Mouse (Mus musculus): Measurements from ENCODE around the gene Sik3. TPM values are rescaled to one million over a fixed set of nuclear protein-coding genes. Genes with fewer than 3 reads are reported as not detected.

Gene Sik3
- polyA plus RNA-seq, 1 experiment from 2014 or later: 9.6 TPM

DNA sequence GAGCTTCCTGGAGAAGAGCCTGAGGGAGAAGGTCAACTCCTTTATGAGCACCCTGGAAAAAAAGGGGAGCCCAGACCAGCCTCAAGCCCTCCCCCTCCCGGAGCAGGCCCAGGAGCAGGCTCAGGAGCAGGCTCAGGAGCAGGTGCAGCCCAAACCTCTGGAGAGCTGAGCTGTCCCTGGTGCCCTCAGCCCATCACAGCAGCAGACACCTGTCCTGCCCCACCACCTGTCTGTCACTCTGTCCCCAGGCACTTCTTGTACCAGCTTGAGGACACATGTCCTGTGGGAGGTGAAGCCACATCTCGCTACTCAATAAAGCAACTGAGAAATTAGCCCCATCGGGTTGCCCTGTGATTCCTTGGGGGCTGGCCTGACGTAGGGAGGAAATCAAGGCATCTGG lies 230.5 kb downstream of the Sik3 start:
- WGBS: 70% methylated on average over 4 of the region's 4 CpGs

DNA sequence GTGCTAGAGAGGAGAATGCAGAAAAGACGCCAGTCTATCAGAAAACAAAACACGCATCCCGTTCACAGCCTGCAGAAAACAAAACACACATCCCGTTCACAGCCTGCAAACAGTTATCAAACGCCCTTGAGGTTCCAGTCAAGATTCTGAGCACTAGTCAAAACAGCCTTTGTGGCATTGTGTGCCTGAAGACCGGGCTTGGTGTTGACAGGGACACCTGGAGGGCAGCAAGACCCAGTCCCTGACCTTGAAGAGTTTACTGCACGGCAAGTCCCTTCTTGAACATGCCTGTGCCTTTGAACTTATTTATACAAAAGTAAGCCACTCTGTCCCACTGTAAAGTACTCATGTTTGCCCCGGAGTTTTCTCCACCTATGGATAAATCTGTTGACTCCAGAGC lies 231.0 kb downstream of the Sik3 start:
- no peaks in the 10 kb centered on the region for H3K9me3 ChIP-seq (ENCODE audit: control insufficient read depth, low read depth, low read length)
- no peak for ATAC-seq (ENCODE audit: insufficient number of reproducible peaks, insufficient read depth, low FRiP score, low read depth)
- 49% methylated on average over 8 of the region's 8 CpGs for WGBS
- no peaks in the 10 kb centered on the region for H3K27me3 ChIP-seq (ENCODE audit: control insufficient read depth, insufficient read depth, low read length)
- no peak overlapping the region for H3K4me2 ChIP-seq (replicated peaks; ENCODE audit: low read depth, low read length)
- no peaks in the 10 kb centered on the region for H3K36me3 ChIP-seq (ENCODE audit: control insufficient read depth, insufficient read depth, low read length)
- 0 out of 2 replicates have a peak, but pooled peaks cover 4% of the 10 kb centered on the region for H3K4me1 ChIP-seq (ENCODE audit: control insufficient read depth, insufficient read depth, low read length)
- H3K27ac ChIP-seq (ENCODE audit: low read length): no peak overlapping the region
- no peak overlapping the region for H3K4me3 ChIP-seq (ENCODE audit: low read depth, low read length)
- no peak overlapping the region for H3K9ac ChIP-seq (replicated peaks; ENCODE audit: low read depth, low read length)

More for the DNA sequence above, 230.5 kb downstream of the Sik3 start:
- Histone ChIP-seq H3K4me1 (ENCODE audit: control insufficient read depth, insufficient read depth, low read length) (0 out of 2 replicates have a peak, but pooled peaks cover 4% of the 10 kb centered on the region), H3K27ac (ENCODE audit: low read length) (no peak overlapping the region), H3K4me2 (replicated peaks; ENCODE audit: low read depth, low read length) (no peak overlapping the region), H3K9me3 (ENCODE audit: control insufficient read depth, low read depth, low read length) (no peaks in the 10 kb centered on the region), H3K9ac (replicated peaks; ENCODE audit: low read depth, low read length) (no peak overlapping the region), H3K36me3 (ENCODE audit: control insufficient read depth, insufficient read depth, low read length) (no peaks in the 10 kb centered on the region), H3K4me3 (ENCODE audit: low read depth, low read length) (no peak overlapping the region), H3K27me3 (ENCODE audit: control insufficient read depth, insufficient read depth, low read length) (no peaks in the 10 kb centered on the region)
- no peak for ATAC-seq (ENCODE audit: insufficient number of reproducible peaks, insufficient read depth, low FRiP score, low read depth)

DNA sequence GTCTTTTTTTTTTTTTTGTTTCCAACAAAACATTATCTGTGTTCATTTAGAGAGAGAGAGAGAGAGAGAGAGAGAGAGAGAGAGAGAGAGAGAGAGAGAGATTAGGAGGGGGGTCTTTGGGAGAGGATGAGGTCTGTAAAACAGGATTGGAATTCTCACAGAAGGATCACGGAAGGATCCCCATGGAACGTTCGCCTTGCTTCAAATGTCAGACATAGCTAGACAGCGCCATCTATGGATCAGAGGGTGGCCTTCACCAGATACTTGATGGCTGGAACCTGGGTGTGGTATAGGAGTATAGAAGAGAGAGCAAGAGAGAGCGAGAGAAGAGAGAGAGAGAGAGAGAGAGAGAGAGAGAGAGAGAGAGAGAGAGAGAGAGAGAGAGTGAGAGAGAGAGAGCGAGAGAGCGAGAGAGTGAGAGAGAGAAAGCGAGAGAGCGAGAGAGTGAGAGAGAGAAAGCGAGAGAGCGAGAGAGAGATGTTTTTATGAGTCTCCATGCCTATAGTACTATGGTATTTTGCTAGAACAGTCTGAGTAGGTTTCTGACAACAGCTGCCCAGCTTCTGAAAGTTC lies 234.2 kb downstream of the Sik3 start:
- no peaks in the 10 kb centered on the region for H3K9me3 ChIP-seq (ENCODE audit: control insufficient read depth, low read depth, low read length)
- no peak overlapping the region for H3K4me3 ChIP-seq (ENCODE audit: low read depth, low read length)
- H3K9ac ChIP-seq (replicated peaks; ENCODE audit: low read depth, low read length): no peak overlapping the region
- WGBS: 25% methylated on average over 11 of the region's 11 CpGs
- H3K27me3 ChIP-seq (ENCODE audit: control insufficient read depth, insufficient read depth, low read length): no peaks in the 10 kb centered on the region
- H3K27ac ChIP-seq (ENCODE audit: low read length): no peak overlapping the region
- peak; percentile 64; the same call in 1 of the 2 replicates for ATAC-seq (ENCODE audit: insufficient number of reproducible peaks, insufficient read depth, low FRiP score, low read depth)
- 0 out of 2 replicates have a peak, but pooled peaks cover 4% of the 10 kb centered on the region for H3K4me1 ChIP-seq (ENCODE audit: control insufficient read depth, insufficient read depth, low read length)
- no peak overlapping the region for H3K4me2 ChIP-seq (replicated peaks; ENCODE audit: low read depth, low read length)
- H3K36me3 ChIP-seq (ENCODE audit: control insufficient read depth, insufficient read depth, low read length): no peaks in the 10 kb centered on the region

DNA sequence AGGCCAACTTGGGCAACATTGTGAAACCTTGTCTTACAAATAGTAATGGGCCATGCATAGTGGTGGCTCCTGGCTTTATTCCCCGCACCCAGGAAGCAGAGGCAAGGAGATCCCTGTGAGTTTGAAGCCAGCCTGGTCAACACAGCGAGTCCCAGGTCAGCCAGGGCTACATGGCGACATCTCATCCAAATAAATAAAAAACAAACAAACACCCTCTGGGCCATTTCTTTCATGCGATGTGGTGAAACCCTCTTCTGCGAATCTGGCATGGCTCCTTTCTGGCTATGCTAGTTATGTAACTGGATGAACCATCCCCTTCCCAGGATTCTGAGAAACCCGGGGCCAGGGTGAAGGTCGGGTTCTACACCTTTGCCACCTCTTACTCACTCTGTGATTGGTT lies 243.6 kb downstream of the Sik3 start:
- H3K4me3 ChIP-seq (ENCODE audit: low read depth, low read length): no peak overlapping the region
- no peaks in the 10 kb centered on the region for H3K27me3 ChIP-seq (ENCODE audit: control insufficient read depth, insufficient read depth, low read length)
- H3K4me2 ChIP-seq (replicated peaks; ENCODE audit: low read depth, low read length): no peak overlapping the region
- ATAC-seq (ENCODE audit: insufficient number of reproducible peaks, insufficient read depth, low FRiP score, low read depth): no peak
- no peaks in the 10 kb centered on the region for H3K4me1 ChIP-seq (ENCODE audit: control insufficient read depth, insufficient read depth, low read length)
- WGBS: 84% methylated on average over 7 of the region's 7 CpGs
- no peak overlapping the region for H3K27ac ChIP-seq (ENCODE audit: low read length)
- no peak overlapping the region for H3K9ac ChIP-seq (replicated peaks; ENCODE audit: low read depth, low read length)
- no peaks in the 10 kb centered on the region for H3K9me3 ChIP-seq (ENCODE audit: control insufficient read depth, low read depth, low read length)
- no peaks in the 10 kb centered on the region for H3K36me3 ChIP-seq (ENCODE audit: control insufficient read depth, insufficient read depth, low read length)

DNA sequence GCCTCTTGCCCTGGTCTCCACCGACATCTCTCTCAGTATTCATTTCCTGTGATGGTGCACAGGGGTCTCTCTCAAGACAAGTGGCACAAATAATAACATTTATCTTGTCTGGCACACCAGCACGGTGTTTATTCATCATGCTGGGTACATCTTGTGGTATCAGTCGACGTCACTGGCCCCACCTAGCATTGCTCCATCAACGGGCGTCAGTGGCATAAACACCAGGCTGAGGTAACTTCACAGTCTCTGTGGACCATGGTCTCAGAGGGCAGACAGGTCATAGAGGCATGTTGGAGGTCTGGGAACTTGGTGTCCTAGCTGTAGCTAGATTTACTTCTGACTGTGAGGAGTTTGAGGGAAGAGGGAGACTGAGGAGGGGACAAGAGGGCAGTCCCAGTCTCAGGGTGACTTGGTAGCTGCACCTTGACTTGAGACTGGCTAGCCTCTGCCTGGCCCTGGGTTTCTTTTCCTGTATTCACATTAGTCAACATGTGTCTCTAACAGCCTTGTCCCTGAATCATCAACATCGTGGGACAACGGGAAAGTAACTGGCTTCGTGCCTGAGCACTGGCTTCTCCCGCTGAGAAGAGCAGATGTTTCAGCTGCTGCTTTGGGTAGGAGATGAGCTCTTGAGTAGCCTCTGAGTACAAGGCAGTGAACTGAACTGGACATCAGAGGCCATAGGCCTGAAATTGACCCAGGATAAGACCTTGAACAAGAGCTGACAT lies 244.2 kb downstream of the Sik3 start:
- Histone ChIP-seq H3K27me3 (ENCODE audit: control insufficient read depth, insufficient read depth, low read length) (no peaks in the 10 kb centered on the region), H3K9ac (replicated peaks; ENCODE audit: low read depth, low read length) (no peak overlapping the region), H3K9me3 (ENCODE audit: control insufficient read depth, low read depth, low read length) (no peaks in the 10 kb centered on the region), H3K4me1 (ENCODE audit: control insufficient read depth, insufficient read depth, low read length) (no peaks in the 10 kb centered on the region), H3K4me3 (ENCODE audit: low read depth, low read length) (no peak overlapping the region), H3K36me3 (ENCODE audit: control insufficient read depth, insufficient read depth, low read length) (no peaks in the 10 kb centered on the region), H3K4me2 (replicated peaks; ENCODE audit: low read depth, low read length) (no peak overlapping the region), H3K27ac (ENCODE audit: low read length) (no peak overlapping the region)
- 81% methylated on average over 10 of the region's 10 CpGs for WGBS
- no peak for ATAC-seq (ENCODE audit: insufficient number of reproducible peaks, insufficient read depth, low FRiP score, low read depth)

DNA sequence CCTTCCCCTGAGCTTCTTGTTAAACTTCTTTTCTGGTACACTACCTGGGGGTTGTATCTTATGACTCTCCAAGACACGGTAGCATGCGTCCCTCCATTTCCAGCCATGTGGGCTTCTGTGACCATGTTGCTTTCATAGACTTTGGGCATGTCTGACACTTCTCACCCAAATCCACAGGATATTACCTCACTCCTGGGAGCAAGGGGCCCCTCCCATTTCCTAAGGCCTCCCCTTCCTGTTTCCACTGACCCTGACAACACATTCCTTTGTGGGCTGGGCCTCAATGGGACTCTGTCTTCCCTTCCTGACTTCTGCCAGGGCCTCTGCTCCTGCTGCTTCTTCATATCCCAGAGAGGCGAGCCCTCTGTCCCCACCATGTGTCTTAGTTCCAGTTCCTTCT lies 244.9 kb downstream of the Sik3 start:
- Histone ChIP-seq H3K36me3 (ENCODE audit: control insufficient read depth, insufficient read depth, low read length) (no peaks in the 10 kb centered on the region), H3K4me2 (replicated peaks; ENCODE audit: low read depth, low read length) (no peak overlapping the region), H3K27me3 (ENCODE audit: control insufficient read depth, insufficient read depth, low read length) (no peaks in the 10 kb centered on the region), H3K9me3 (ENCODE audit: control insufficient read depth, low read depth, low read length) (no peaks in the 10 kb centered on the region), H3K4me3 (ENCODE audit: low read depth, low read length) (no peak overlapping the region), H3K4me1 (ENCODE audit: control insufficient read depth, insufficient read depth, low read length) (no peaks in the 10 kb centered on the region), H3K27ac (ENCODE audit: low read length) (no peak overlapping the region), H3K9ac (replicated peaks; ENCODE audit: low read depth, low read length) (no peak overlapping the region)
- 83% methylated on average over 3 of the region's 3 CpGs for WGBS
- ATAC-seq (ENCODE audit: insufficient number of reproducible peaks, insufficient read depth, low FRiP score, low read depth): no peak

DNA sequence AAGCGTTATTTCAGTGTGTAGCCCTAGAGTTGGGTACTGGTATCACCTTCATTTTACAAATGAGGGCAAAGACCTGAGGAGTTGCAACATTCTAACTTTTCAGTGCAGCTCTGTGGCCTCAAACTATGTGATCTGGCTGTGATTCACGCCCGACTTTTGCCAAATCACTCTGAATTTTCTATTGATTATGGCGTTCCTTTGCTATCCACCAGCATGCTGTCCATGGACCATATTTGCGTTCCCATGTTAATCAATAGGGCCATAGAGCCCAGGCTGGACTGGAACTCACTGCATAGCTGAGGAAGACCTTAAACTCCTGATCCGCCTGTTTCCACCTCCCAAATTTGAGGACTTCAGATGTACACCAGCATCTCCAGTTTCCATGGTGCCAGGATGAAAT lies 246.5 kb downstream of the Sik3 start:
- no peak overlapping the region for H3K4me2 ChIP-seq (replicated peaks; ENCODE audit: low read depth, low read length)
- no peak overlapping the region for H3K9ac ChIP-seq (replicated peaks; ENCODE audit: low read depth, low read length)
- H3K9me3 ChIP-seq (ENCODE audit: control insufficient read depth, low read depth, low read length): no peaks in the 10 kb centered on the region
- H3K4me3 ChIP-seq (ENCODE audit: low read depth, low read length): no peak overlapping the region
- H3K4me1 ChIP-seq (ENCODE audit: control insufficient read depth, insufficient read depth, low read length): no peaks in the 10 kb centered on the region
- no peak overlapping the region for H3K27ac ChIP-seq (ENCODE audit: low read length)
- no peaks in the 10 kb centered on the region for H3K27me3 ChIP-seq (ENCODE audit: control insufficient read depth, insufficient read depth, low read length)
- no peaks in the 10 kb centered on the region for H3K36me3 ChIP-seq (ENCODE audit: control insufficient read depth, insufficient read depth, low read length)
- no peak for ATAC-seq (ENCODE audit: insufficient number of reproducible peaks, insufficient read depth, low FRiP score, low read depth)
- WGBS: 87% methylated on average over 6 of the region's 6 CpGs

DNA sequence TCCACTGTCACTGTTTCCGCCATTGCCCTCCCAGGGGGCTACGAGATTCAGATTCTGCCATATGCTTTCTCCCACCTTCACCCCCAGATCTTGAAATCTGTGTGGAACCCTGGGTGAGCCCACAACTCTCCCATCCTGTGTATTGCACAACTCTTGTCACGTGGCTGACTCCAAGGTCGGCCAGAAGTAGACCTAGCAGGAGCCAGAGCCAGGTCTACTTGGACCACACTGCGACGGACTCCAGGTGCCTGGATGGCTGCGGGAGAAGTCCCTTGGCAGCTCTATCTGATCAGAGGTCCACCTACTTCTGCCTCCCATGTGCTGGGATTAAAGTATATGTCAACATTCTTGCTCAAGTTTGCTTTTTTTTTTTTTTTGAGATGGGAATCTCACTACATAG lies 248.5 kb downstream of the Sik3 start:
- Histone ChIP-seq H3K36me3 (ENCODE audit: control insufficient read depth, insufficient read depth, low read length) (no peaks in the 10 kb centered on the region), H3K9me3 (ENCODE audit: control insufficient read depth, low read depth, low read length) (no peaks in the 10 kb centered on the region), H3K9ac (replicated peaks; ENCODE audit: low read depth, low read length) (no peak overlapping the region), H3K4me3 (ENCODE audit: low read depth, low read length) (no peak overlapping the region), H3K27ac (ENCODE audit: low read length) (no peak overlapping the region), H3K4me1 (ENCODE audit: control insufficient read depth, insufficient read depth, low read length) (no peaks in the 10 kb centered on the region), H3K4me2 (replicated peaks; ENCODE audit: low read depth, low read length) (no peak overlapping the region), H3K27me3 (ENCODE audit: control insufficient read depth, insufficient read depth, low read length) (no peaks in the 10 kb centered on the region)
- 80% methylated on average over 7 of the region's 7 CpGs for WGBS
- no peak for ATAC-seq (ENCODE audit: insufficient number of reproducible peaks, insufficient read depth, low FRiP score, low read depth)

All from stomach, embryonic 14.5 days (tissue).